Mouse (Mus musculus): ENCODE measurements at regions not wholly inside any gene's neighbourhood (a gene's known extent, or its start where the extent isn't known, plus 50 kb on each side); places are given as distances from the start of the nearest gene placed in this dataset.

DNA sequence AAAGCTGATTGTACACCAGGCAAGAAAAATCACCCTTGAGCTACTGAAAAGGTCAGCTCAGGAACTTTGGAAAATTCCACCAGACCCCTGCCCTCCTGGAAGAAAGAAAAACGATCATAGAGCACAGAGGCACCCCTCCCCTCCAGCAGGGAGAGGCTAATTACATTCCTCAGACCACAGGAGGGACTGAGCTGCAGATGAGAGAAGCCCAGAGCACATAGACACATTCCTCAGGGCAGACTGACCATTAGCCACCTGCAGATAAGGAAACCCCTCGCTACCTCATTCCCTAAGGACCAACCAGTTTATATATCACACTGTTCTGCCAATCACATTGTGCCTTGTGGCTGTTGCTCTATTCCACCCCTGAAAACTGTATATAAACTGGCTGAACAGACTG is 230.3 kb downstream of the Parp8 start:
- DNase-seq: no peak

DNA sequence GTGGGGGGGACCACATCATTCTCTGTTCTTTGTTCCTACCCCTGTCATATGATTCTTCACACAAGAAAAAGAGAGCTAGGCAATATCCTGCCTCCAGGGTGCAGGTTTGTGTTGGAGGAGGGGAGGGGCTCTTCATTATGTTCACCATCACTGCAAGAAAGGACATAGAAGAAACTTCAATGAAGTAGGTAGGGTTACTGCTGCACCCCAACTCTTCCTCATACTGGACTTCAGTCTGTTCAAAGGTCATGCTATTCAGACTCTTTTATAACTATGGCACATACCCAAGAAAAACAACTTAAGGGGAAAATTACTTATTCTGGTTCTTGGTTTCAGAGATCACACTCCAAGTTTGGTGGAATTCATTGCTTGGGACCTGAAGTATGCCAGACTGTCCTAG is 243.7 kb downstream of the Parp8 start:
- DNase-seq: no peak

DNA sequence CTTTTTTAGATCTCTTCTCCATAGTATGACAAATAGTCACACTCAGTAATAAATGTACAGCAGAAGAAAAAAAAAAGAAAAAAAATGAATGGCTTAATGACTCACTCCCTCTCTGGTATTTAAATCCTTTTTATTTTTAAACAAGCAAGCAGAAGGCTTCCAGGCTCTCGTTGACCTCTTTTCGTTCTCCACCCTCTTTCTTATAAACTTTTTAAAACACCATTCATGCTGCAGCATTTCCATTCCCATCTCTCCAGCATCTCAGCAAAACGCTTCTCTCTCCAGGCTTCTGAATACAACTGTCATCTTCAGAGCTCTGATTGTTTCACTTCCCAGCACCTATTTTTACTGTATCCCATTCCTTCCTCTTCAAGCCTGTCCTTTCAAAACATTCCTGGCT is 259.8 kb downstream of the Parp8 start:
- DNase-seq: no peak

GRCm38 (mm10) chr13:116759912-116760311 is 265.4 kb downstream of the Parp8 start:
- no peak for DNase-seq

DNA sequence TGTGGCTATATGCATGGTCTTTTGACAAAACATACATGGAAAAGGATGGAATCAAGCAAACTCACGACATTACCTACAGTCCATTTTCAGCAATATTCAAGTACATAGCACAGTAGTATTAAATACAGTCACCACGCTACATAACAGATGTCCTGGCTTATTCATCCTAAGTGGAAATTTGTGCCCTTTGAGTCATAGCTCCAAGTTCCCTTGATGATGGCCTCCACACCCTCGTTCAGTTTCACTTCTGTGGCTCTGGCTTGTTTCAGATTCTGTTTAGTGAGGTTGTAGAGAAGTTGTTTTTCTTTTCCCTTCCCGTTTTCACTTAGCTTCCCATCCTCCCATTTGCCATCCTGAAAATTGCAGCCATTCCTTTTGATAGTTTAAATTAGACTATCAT is 284.5 kb downstream of the Parp8 start:
- no peak for DNase-seq

DNA sequence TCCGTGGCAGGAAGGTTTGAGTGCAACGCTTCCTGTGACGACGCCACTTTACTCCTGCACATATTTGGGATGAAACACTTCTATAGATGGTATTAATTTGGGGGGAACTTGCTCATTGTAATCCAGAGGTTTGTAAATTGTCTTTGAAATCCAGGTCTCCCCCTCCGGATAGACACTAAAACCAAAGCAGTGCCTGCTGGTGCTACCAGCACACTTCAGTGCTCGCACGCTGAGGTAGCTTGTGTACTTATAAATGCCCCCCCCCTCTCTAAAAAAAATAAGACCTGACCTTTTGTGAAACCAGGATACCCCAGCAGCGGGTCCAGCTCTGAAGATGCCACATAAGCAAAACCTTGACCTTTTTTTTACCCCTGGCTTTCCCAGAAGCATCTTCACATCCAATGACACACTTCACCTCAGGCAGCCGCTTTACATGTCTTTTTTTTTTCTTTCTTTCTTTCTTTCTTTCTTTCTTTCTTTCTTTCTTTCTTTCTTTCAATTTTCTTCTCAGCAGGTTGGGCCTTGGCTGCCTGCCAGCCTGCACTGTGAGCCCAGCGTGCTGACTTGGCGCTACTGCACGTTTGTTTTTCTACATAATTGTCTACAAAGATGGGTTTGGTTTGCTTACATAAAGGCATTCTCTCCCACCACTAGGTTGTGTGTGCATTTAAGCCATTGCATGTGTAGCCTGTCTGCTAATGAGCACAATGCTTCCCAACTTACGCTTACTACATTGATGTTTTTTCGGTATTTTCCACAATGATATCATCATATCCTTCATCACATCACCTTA is 301.8 kb downstream of the Parp8 start:
- DNase-seq: peak; percentile 3

DNA sequence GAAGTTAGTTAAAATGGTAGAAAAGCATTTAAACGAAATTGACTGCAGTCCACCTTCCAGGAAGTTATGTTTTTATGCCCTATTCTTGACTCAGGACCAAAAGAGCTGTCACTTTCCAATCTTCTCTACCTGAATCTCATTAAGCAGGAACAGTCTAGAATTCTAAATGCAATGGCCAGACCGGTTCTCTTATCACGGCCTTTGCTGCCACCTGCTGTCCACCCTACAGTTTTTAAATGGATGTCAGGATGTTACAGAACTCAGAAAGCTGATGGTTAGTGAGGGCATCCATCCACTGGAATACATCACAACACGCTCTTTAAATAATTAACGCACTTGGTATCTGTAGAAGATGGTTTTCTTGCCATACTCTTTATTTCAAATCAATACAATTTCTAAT is 310.5 kb downstream of the Parp8 start:
- DNase-seq: peak; percentile 61

GRCm38 (mm10) chr13:116711866-116712593 is 313.3 kb downstream of the Parp8 start:
- peak; percentile 73 for DNase-seq

DNA sequence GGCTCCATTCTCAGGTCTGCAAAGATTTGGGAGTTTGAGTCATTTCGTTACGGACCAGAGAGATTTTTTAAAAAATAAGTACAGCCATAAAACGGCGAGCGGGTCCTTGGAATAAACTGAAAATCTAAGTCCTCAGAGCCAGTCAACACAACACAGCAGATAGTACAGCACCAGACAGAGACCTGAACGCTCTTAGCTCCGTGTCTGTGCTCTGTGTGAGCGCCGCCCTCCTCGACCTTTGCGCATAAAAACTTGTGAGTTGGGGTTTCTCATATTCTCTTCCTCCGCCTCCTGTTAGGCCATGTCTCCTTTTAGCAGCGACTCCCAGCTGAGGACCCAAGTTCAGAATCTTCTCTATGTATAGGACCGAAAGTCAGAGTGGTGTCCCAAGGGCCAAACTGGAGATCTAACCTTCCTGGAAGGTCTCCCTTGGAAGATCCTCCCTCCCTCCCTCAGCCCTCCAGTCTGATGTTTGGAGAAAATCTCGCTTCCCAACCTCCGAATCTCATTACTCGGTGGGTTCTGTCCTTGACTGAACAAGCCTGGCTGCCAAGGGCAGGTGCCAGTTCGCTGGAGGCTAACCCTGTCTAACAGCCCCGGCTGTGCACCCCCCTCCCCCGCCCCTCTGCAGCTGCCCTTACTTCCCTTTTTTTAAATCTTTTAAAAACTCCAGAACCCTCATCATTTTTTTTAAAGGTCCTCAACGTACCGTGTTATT is 314.0 kb downstream of the Parp8 start:
- DNase-seq: no peak

GRCm38 (mm10) chr13:116709671-116710070 is 315.7 kb downstream of the Parp8 start:
- peak; percentile 2 for DNase-seq

DNA sequence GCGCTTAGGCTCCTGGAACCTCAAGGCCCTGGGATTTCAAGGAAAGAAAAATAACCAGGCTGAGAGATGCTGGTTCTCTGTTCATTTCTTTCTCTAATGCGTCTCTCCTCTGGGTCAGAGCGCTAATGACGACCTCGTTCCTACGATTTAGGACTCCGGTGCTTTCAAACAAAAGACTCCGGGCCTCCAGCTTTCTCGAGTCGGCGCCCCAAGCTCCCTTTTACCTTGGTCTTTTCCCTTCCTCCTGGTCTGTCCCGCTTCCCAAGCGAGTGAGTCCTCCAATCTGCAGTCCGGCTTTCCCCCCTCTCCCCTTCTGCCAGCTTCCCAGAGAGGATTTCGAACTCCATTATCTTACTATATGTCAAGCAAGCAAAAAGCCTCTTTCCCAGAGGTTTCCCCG is 316.5 kb downstream of the Parp8 start:
- DNase-seq: no peak

- DNase-seq: no peak
Measured at GRCm38 (mm10) chr13:116708456-116708780, 316.9 kb downstream of the Parp8 start.

GRCm38 (mm10) chr13:116707621-116708455 is 317.5 kb downstream of the Parp8 start:
- DNase-seq: no peak

DNA sequence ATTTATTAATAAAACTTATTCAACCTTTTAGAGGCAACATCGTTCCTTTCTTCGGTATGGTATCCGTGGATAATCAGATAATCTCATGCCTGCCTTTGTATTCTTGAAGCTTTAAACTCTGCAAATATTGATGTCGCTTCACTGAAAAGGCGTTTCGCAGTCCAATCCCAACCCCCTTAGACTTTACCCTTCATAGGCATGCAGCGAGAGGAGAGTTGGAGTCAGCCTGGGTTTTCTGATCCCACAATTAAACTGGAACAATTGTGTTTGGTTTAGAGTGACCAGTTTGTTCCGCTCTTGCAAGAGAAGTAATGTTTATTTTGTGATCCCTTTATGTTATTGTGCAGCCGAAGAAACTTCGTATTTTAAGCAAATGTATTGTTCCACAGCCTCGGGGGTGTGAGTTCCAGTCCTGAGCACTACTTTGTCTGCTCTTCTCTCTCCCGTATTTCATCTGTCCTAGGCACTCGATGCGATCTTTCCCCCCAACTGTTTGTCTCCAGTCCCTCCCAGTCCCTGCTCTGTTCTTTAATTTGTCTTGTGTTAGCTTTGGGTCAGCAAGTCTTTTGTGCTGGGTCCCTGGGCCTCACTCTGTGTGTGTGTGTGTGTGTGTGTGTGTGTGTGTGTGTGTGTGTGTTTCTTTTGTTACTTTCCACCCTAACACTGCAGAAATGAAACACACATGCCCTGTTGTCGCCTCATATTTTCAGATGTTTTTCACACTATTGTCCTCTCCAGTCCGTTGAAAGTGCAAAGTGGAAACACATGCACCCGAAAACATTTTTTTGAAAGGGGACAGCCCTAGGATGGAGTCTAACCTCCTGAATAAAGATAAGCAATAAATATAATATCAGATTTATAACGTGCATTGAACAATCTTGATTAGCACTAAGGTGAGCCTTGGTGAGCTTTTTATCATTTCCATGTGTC is 318.7 kb downstream of the Parp8 start:
- no peak for DNase-seq

DNA sequence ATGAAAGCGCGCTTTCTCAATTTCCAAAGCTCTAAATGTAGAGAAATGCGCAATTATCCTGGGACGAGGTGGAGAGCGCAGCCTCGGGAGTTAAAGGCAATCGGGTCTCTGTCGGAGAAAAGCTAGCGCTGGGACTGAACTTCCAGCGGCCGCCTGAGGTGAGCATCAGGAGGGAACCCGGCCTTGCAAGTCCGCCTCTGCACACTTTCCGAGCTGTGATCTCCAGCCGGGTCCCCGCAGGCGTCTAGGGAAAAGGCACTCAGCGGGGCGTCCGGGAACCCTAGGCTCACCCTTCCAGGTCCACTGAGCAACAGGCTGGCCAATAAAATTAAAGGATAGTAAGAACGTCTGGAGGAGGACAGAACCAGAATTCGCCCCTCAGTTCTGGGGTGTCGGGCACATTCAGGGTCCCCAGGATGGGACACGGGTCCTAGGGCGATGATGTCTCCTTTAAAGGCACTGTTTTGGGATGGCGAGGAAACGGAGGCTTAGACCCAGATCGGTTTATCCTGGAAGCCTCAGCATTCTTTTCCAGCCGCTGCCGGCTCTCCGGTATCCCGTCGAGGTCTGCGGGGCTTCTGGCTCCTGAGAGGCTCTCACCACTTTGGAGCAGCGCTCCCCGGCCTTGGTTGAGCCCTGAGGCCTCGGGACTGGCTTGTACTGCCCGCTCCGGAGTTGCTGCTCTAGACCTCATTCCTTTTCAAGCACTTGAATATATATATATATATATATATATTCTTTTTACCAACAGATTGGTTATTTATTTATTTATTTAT is 319.5 kb downstream of the Parp8 start:
- peak; percentile 1 for DNase-seq

DNA sequence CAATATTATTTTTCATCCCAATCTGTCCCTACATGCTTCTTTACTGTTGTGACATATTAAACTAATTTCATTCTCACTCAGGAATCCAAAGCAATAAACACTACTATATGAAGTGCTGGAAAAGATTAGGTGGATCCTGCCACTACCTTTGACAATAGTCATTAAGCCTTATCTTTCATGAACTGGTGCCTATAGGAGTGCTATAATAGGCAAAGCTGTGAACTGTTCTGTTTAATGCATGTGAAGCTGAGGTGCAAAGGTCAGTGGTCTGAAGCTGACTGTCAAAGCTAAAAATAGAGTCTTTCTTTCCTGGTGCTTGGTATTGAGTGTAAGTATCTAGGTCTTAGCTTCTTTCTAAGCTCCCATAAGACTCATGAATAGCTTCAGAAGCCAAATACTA is 336.6 kb downstream of the Parp8 start:
- DNase-seq: no peak

Data from kidney, postnatal 14 days (tissue).